Mouse (Mus musculus): ENCODE measurements around the gene Mpp1. TPM values are rescaled to one million over a fixed set of nuclear protein-coding genes. Genes with fewer than 3 reads are reported as not detected.

The Mpp1 gene
- polyA plus RNA-seq, 1 experiment from 2014 or later: 89.1 TPM

- Histone ChIP-seq H3K4me1 (ENCODE audit: control insufficient read depth, insufficient read depth, low read length) (no peaks in the 10 kb centered on the region), H3K36me3 (ENCODE audit: control insufficient read depth, insufficient read depth, low read length) (peaks cover 2% of the 10 kb centered on the region; the same call in 1 of the 2 replicates), H3K9me3 (replicated peaks; ENCODE audit: control insufficient read depth, low read length) (no peaks in the 10 kb centered on the region), H3K4me2 (ENCODE audit: low read depth, low read length) (peak within 1 kb of the TSS; percentile 58), H3K9ac (ENCODE audit: low read length) (peak within 1 kb of the TSS; percentile 74), H3K27ac (ENCODE audit: low read length) (peak within 1 kb of the TSS; percentile 71), H3K27me3 (ENCODE audit: control insufficient read depth, insufficient read depth, low read length) (no peaks in the 10 kb centered on the region), H3K4me3 (replicated peaks; ENCODE audit: low read length) (peak within 1 kb of the TSS; percentile 64)
- peak; percentile 100 for ATAC-seq (ENCODE audit: insufficient read depth, low FRiP score)
- 18% methylated on average over 29 of the region's 29 CpGs for WGBS
These were observed 35.2 kb downstream of the Mpp1 start, which contains the start of gene Dkc1 for GRCm38 (mm10) chrX:75095369-75096162. Gene Dkc1, plus strand, starts transcription at chrX:75095854.

GRCm38 (mm10) chrX:75085654-75086053 is 45.2 kb downstream of the Mpp1 start:
- no peaks in the 10 kb centered on the region for H3K9me3 ChIP-seq (replicated peaks; ENCODE audit: control insufficient read depth, low read length)
- H3K4me3 ChIP-seq (replicated peaks; ENCODE audit: low read length): no peak overlapping the region
- H3K4me2 ChIP-seq (ENCODE audit: low read depth, low read length): no peak overlapping the region
- no peaks in the 10 kb centered on the region for H3K4me1 ChIP-seq (ENCODE audit: control insufficient read depth, insufficient read depth, low read length)
- no peak overlapping the region for H3K27ac ChIP-seq (ENCODE audit: low read length)
- WGBS: 12% methylated on average over 1 of the region's 1 CpGs
- no peak overlapping the region for H3K9ac ChIP-seq (ENCODE audit: low read length)
- ATAC-seq (ENCODE audit: insufficient read depth, low FRiP score): no peak
- H3K27me3 ChIP-seq (ENCODE audit: control insufficient read depth, insufficient read depth, low read length): no peaks in the 10 kb centered on the region
- H3K36me3 ChIP-seq (ENCODE audit: control insufficient read depth, insufficient read depth, low read length): no peaks in the 10 kb centered on the region

GRCm38 (mm10) chrX:75084774-75085508 is 45.9 kb downstream of the Mpp1 start, which contains the start of gene Gab3:
Gene Gab3, minus strand, starts transcription at chrX:75085458.
- WGBS: 18% methylated on average over 8 of the region's 17 CpGs
- H3K36me3 ChIP-seq (ENCODE audit: control insufficient read depth, insufficient read depth, low read length): no peaks in the 10 kb centered on the region
- peak within 1 kb of the TSS; percentile 72 for H3K9ac ChIP-seq (ENCODE audit: low read length)
- ATAC-seq (ENCODE audit: insufficient read depth, low FRiP score): peak; percentile 89
- no peaks in the 10 kb centered on the region for H3K4me1 ChIP-seq (ENCODE audit: control insufficient read depth, insufficient read depth, low read length)
- H3K4me3 ChIP-seq (replicated peaks; ENCODE audit: low read length): peak within 1 kb of the TSS; percentile 55
- no peak within 1 kb of the TSS for H3K27ac ChIP-seq (ENCODE audit: low read length)
- peak within 1 kb of the TSS; percentile 58 for H3K4me2 ChIP-seq (ENCODE audit: low read depth, low read length)
- no peaks in the 10 kb centered on the region for H3K27me3 ChIP-seq (ENCODE audit: control insufficient read depth, insufficient read depth, low read length)
- no peaks in the 10 kb centered on the region for H3K9me3 ChIP-seq (replicated peaks; ENCODE audit: control insufficient read depth, low read length)

GRCm38 (mm10) chrX:75083982-75084773 is 46.6 kb downstream of the Mpp1 start:
- H3K9ac ChIP-seq (ENCODE audit: low read length): peak overlapping the region; percentile 72
- peak; percentile 50; the same call in 1 of the 2 replicates for ATAC-seq (ENCODE audit: insufficient read depth, low FRiP score)
- H3K36me3 ChIP-seq (ENCODE audit: control insufficient read depth, insufficient read depth, low read length): no peaks in the 10 kb centered on the region
- H3K4me3 ChIP-seq (replicated peaks; ENCODE audit: low read length): peak overlapping the region; percentile 55
- peak overlapping the region; percentile 58 for H3K4me2 ChIP-seq (ENCODE audit: low read depth, low read length)
- H3K4me1 ChIP-seq (ENCODE audit: control insufficient read depth, insufficient read depth, low read length): no peaks in the 10 kb centered on the region
- no peak overlapping the region for H3K27ac ChIP-seq (ENCODE audit: low read length)
- 16% methylated on average over 26 of the region's 26 CpGs for WGBS
- no peaks in the 10 kb centered on the region for H3K9me3 ChIP-seq (replicated peaks; ENCODE audit: control insufficient read depth, low read length)
- no peaks in the 10 kb centered on the region for H3K27me3 ChIP-seq (ENCODE audit: control insufficient read depth, insufficient read depth, low read length)

GRCm38 (mm10) chrX:75082351-75082750 is 48.5 kb downstream of the Mpp1 start:
- no peak overlapping the region for H3K4me3 ChIP-seq (replicated peaks; ENCODE audit: low read length)
- H3K9ac ChIP-seq (ENCODE audit: low read length): no peak overlapping the region
- no peak overlapping the region for H3K4me2 ChIP-seq (ENCODE audit: low read depth, low read length)
- no peak for ATAC-seq (ENCODE audit: insufficient read depth, low FRiP score)
- 64% methylated on average over 2 of the region's 2 CpGs for WGBS
- no peak overlapping the region for H3K27ac ChIP-seq (ENCODE audit: low read length)
- H3K9me3 ChIP-seq (replicated peaks; ENCODE audit: control insufficient read depth, low read length): no peaks in the 10 kb centered on the region
- H3K4me1 ChIP-seq (ENCODE audit: control insufficient read depth, insufficient read depth, low read length): no peaks in the 10 kb centered on the region
- no peaks in the 10 kb centered on the region for H3K36me3 ChIP-seq (ENCODE audit: control insufficient read depth, insufficient read depth, low read length)
- H3K27me3 ChIP-seq (ENCODE audit: control insufficient read depth, insufficient read depth, low read length): no peaks in the 10 kb centered on the region

Other genes starting within 250 kb of the Mpp1 start
- gene Gab3, start 45.6 kb downstream of the Mpp1 start, polyA plus RNA-seq (2015; fragmentation: Nextera tagmentation; extraction: Ambion mirVana): 3.4 TPM in 2 replicates
- 98.7 and 111 TPM in 2 replicates for gene Dkc1, start 35.2 kb downstream of the Mpp1 start, polyA plus RNA-seq (2015; fragmentation: Nextera tagmentation; extraction: Ambion mirVana)
- not detected in 2 replicates for gene Smim9, start 32.8 kb upstream of the Mpp1 start, polyA plus RNA-seq (2015; fragmentation: Nextera tagmentation; extraction: Ambion mirVana)